Mouse (Mus musculus): ENCODE data around the gene Cacnb4. TPM values are rescaled to one million over a fixed set of nuclear protein-coding genes. Genes with fewer than 3 reads are reported as not detected.

Cacnb4 gene
- polyA plus RNA-seq, 1 experiment: 0.01 TPM

DNA sequence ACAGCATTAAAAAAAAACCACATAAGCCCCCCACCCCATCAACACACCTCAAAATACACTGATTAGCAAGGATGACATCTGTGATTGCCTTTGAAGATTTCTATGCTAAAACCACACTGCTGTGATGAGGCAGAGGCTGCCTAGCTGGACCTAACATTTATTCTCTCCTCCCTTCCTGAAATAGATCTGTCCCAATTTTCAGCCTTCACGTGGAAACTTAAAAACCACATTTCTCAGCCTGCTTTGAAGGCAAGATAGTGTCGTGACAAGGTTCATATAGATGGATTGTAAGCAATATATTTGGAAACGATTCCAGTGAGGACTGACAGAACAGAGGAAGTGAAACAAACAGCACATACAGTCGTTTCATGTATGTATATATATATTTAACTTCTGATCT lies 22.1 kb downstream of the Cacnb4 start:
- DNase-seq (ENCODE audit: low read depth, low spot score): no peak
- 55% methylated on average over 4 of the region's 4 CpGs for WGBS

DNA sequence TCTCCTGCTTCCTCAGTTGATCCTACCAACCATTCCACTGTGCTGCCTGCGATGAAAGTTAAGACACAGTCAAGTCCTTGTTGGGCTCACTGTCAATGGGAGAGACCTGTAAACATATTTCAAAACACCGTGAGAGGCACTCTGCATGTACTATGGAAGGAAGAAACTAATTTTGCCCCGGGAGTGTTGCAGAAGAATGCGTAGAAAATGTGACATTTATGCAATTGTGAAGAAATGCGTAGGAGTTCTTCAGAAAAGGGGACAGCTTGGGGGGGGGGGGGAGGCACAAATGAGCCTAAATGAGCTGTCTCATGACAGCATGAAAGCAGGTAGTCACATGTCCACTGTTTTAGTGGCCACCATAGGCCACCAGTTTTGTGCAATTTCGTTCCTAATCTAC lies 25.1 kb downstream of the Cacnb4 start:
- 91% methylated on average over 6 of the region's 6 CpGs for WGBS
- no peak for DNase-seq (ENCODE audit: low read depth, low spot score)

DNA sequence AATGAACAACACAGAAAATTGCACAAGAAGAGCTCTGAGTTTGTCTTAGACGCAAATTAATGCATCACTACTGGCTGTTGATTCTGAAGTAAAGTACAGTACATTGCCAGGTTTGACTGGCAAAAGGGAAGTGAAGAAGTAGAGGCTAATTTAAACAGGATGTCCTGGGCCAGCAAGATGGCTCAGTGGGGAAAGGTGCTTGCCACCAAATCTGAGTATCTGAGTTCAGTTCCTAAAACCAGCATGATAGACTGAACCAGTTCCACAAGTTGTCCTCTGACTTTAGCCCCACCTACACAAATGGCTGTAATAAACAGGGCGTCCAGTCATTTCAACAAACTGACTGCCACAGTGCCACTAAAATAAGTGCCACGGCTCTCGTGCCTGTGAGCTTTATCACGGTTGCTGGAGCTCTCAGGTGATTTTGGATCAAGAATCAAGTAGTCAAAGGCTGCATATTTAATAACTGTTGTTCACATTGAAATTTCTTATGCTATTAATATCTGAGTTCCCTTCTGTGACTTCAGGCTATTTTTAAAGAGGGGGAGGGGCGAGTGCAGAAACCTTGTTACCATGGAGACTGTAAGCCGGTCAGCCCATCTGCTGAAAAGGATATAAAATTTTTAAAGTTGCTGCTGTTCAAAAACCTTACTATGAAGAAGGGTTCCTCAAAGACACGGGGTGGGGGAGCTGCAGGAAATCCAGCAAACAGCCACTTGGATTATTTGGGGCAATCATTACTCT lies 29.2 kb downstream of the Cacnb4 start:
- no peak for DNase-seq (ENCODE audit: low read depth, low spot score)
- WGBS: 34% methylated on average over 8 of the region's 8 CpGs

DNA sequence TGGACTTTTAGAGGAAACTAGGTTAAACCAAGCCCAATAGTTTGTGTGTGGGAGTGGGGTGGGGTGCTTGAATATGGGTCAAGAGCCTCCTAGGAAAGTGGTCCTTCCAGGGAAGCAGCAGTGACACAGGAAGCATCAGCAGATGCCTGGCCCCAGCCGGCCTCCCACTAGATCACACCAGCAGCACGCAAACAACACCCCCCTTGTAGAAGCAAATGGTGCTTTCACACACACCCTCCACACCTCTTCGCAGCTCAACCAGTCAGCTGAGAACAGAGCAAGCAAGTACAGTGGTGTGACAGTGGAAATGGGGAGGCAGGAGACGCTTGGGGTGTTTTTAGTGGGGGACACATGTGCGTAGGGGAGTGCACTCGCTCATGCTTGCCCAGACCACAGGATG lies 33.0 kb downstream of the Cacnb4 start:
- WGBS: 81% methylated on average over 6 of the region's 6 CpGs
- no peak for DNase-seq (ENCODE audit: low read depth, low spot score)

DNA sequence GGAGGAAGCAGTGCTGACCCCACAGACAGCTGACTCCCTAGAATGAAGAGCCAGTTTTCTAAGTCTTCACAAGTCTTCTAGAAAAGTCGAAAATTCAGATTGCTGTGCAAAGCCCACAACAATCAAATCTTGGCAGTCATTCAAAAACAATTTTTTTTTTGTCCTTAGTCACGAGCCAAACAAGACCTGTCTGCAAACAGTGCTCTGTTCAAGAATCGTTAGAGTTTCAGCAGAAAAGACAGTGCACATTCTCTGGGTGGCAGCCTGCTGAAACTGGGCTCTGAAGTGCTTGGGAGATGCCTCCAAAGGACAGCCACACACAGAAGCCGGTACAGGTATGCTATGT lies 37.1 kb downstream of the Cacnb4 start:
- 25% methylated on average over 4 of the region's 4 CpGs for WGBS
- DNase-seq (ENCODE audit: low read depth, low spot score): no peak

DNA sequence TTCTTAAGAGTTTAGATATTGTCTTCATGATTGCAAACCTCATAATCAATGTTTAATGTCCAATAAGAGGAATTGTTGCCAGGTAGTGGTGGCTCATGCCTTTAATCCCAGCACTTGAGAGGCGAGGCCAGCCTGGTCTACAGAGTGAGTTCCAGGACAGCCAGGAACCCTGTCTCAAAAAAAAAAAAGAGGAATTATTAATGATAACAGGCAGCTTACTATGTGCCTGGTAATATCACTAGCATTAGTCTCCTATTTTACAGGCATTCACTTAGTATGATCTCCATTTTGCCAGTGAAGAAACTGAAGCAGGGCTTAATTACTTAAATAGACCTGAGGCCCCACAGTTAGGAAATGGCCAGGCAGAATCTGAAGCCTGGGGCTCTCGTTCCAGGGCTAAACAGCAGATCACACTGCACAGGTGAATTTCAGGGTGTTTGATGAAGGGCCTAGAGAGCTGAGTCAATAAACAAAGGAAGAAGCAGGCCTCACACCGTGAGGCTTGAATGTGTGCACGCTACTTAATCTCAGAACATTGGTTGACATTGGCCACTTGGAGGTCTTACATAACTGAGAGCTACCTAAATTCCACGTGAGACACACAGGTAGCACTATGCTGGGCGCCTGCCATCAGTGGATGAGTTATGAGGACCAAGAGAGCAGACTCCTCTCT lies 37.6 kb downstream of the Cacnb4 start:
- DNase-seq (ENCODE audit: low read depth, low spot score): no peak
- 59% methylated on average over 6 of the region's 6 CpGs for WGBS

DNA sequence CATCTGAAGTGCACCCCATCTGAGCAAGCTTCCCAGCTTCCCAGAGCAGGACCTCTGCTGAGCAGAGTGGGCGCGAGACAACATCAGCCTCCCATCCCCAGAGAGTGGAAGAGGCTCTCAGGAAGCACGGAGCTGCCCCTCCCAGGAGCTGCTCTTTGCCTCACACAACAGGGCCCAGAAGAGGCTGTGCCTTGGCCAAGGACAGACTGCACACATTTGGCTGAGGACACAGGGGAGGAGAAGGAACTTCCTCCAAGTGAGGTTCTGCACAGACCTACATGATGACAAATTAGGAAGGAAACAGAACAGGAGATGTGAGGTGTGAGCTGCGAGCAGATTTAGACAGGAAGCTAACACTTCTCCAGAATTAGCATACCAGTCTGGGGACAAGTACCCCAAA lies 38.4 kb downstream of the Cacnb4 start:
- WGBS: 44% methylated on average over 4 of the region's 4 CpGs
- no peak for DNase-seq (ENCODE audit: low read depth, low spot score)

DNA sequence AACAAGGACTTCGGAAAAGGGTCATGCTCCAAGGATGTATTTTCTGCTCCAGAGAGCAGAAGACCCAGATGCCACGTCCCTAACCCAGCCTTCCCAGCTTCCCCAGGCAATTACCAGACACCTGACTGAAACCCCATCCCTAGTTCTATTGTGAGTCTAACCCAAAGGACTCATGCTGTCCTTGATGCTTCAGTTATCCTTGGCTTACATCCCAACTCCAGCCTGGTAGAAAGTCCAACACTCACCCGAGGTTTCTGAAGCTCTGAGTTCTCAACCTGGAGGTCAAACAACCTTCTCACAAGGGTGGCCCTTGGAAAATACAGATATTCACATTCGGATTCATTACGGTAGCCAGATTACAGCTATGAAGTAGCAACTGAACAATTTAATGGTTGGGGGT lies 40.6 kb downstream of the Cacnb4 start:
- no peak for DNase-seq (ENCODE audit: low read depth, low spot score)
- 74% methylated on average over 5 of the region's 5 CpGs for whole genome bisulfite sequencing

DNA sequence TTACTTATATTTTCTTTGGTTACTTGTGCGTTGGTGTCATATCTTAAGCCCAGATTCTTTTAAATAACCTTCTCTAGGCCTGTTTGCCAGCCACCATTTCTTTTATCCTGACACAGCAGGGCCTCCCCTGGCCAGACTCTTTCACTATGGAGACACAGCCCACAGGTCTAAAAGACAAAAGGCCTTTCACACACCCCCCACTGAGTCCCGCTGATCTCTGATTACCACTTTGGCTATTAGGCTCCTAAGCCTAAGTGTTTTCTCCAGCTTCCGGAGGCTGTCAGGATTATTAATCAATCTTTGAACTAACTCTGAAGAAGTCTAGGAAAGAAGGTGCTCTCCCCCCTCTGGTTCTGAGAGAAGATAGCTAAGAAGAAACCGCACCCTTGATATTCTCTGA lies 41.3 kb downstream of the Cacnb4 start:
- DNase-seq (ENCODE audit: low read depth, low spot score): no peak
- WGBS: 72% methylated on average over 4 of the region's 4 CpGs

DNA sequence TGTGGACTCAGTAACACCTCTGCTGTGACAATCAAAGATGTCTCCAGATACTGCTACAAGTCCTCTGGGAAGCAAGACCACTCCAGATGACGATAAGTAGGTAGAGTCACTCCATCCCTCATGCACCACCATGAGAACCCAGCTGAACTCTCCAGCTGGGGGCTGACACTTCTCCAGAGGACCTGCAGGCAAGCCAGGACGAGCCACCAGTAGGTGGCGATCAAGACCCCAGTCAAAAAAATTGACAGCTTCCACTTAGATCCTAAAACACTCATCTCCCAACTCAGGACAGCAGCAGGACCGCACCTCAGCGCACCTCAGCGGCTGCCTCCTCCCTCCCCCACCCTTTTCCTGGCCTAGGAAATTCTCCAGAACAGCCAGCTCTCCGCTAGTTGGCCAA lies 43.8 kb downstream of the Cacnb4 start:
- DNase-seq (ENCODE audit: low read depth, low spot score): no peak
- WGBS: 8% methylated on average over 7 of the region's 7 CpGs

DNA sequence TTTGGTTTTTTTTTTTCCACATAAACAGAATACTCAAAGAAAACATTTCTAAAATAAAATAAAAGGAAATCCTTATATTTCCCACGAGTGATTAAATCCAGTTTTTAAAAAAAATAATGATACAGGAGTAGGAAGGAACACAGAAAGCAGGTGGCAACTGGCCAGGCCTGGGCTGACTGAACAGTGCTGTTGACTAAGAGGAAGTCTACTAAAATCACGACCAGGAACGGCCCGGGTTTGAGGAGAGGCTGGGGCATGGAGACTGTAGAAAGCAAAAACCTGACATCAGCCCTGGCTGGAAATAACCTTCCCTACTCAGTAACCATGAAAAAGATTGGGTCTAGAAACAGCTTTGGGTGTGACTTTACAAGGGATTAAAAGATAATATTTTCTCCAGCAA lies 48.4 kb downstream of the Cacnb4 start:
- WGBS: 51% methylated on average over 4 of the region's 4 CpGs
- no peak for DNase-seq (ENCODE audit: low read depth, low spot score)

DNA sequence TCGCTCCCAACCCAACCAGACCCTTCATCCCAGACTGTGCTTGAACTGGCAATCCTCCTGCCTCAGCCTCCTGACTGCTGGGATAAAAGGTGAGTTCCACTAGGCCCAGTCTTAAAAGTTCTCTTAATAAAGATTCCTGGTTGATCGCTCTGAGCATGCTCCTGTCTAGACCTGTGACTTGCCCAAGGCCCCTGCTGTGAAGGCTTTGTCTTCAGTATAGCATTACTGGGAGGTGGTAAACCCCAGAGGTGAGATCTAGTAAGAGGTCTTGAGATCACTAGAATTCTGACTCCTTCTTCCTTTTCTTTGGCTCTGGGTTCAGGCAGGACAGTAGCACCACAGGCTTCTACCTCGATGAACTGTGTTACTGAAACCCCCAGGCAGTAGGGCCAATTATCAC lies 50.4 kb downstream of the Cacnb4 start:
- DNase-seq (ENCODE audit: low read depth, low spot score): no peak
- 89% methylated on average over 3 of the region's 3 CpGs for WGBS

DNA sequence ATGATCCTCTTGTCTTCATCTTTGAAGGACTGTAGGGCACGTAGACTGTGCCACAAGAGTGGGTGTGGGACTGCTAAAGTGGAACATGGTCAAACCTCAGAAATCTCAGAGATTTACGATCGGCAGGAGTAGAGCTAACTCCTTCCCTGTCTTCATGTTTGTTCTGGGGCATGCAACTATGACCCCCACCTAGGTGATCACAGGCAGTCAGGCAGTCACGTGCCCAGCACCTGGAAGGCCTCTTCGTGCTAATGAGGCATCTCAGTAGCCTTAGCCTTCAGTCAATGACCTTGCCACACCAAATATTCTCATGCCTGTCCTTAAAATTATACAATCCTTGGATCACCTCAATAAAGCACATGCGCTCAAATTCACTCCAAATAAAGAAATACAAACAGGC lies 50.9 kb downstream of the Cacnb4 start:
- WGBS: 39% methylated on average over 6 of the region's 6 CpGs
- no peak for DNase-seq (ENCODE audit: low read depth, low spot score)

DNA sequence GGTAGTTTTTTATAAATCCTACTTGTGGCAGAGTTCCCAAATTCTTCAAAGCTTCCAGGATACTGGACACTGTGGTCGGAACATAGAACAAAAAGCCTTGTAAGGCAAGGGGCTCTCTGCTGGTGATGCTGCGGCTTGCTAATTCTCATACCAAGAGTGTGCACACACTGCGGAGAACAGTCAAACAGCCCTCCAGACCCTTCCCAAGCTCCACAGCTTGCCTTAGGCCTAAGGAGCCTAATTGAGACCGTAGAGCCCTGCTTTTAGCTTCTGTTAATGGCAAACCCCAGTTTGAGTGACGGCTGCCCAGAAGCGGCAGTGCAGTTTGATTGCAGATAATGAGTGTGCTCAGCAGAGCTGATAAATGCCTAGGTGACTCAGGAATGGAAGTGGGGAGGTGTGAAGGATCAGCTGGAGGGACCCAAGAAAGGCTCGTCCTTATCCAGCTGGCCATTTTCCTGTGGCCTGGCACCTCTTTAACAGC lies 52.7 kb downstream of the Cacnb4 start:
- no peak for DNase-seq (ENCODE audit: low read depth, low spot score)
- 59% methylated on average over 7 of the region's 7 CpGs for WGBS

DNA sequence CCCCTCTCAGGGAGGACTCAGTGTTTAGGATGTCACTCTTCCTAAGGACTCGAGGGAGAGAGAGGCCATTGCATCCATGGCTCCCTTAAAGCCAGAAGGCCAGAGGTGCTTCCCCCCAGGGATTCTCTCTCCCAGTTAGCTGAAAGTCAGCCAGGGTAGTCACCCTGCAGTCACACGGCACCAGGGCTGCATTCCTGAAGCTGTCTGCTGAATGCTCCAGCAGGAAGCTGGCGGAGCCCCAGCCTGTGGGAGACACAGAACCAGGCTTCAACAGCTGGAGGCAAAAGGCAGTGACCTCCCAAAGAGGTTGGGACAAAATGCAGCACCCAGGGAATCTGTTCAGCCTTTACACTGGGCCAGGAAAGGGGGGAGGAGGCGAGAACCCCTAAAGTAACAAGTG lies 53.2 kb downstream of the Cacnb4 start:
- WGBS: 55% methylated on average over 4 of the region's 4 CpGs
- no peak for DNase-seq (ENCODE audit: low read depth, low spot score)

DNA sequence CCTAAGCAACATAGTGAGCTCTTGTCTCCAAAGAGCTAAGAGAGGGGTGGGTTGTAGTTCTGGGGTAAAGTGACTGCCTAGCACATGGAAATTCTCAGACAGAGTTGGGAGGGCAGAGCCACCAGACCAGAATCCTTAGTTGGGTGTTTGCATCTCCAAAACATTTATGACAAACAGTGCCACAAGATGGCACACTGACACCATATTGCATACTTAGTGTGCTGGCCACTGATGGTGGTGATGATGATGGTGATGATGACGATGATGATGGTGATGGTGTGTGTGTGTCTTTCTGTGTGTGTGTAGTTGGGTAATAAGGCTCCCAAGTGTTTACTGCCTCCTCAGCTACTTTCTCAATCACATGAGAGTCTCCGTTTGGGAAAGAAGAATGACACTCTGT lies 54.0 kb downstream of the Cacnb4 start:
- WGBS: 65% methylated on average over 2 of the region's 2 CpGs
- DNase-seq (ENCODE audit: low read depth, low spot score): no peak

DNA sequence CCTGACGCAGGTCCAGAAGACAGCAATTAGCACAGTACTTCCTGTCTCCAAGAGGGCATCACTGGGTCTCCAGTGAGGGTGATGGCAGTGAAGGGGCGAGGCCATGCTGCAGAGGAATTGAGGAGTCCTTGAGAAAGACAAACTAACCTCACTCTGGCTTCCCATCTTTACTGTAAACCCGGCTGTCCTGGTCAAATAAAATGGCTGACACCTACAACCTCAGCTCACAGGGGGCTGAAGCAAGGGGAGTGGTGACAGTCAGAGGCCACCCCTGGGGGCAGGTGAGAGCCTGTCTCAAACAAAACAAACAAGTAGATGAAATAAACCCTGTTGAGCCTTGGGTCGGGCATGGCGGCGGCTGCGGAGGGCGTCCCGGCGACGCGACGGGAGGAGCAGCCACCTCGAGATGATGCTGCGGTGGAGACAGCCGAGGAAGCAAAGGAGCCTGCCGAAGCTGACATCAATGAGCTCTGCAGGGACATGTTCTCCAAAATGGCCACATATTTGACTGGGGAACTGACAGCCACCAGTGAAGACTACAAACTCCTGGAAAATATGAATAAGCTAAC lies 57.1 kb downstream of the Cacnb4 start:
- DNase-seq (ENCODE audit: low read depth, low spot score): no peak
- WGBS: 25% methylated on average over 17 of the region's 17 CpGs

DNA sequence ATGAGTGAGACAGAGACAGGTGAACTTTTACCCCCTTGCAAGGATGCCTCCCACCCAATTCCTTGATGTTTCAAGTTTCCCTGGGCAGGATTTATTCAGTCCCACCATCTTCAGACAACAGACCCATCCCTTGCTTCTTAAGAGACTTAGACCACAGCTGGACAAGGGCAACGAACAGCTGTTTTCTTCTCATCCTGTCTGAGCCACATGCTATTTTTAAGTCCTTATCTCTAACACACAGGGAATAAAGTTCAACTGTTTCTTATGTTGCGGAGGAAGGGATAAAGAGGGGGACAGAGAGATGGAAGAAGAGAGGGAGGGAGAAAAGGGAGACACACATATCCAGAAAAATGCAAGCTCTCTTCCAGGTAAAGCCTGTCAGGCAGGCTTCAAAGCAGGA lies 57.8 kb downstream of the Cacnb4 start:
- 35% methylated on average over 2 of the region's 2 CpGs for WGBS
- DNase-seq (ENCODE audit: low read depth, low spot score): no peak

DNA sequence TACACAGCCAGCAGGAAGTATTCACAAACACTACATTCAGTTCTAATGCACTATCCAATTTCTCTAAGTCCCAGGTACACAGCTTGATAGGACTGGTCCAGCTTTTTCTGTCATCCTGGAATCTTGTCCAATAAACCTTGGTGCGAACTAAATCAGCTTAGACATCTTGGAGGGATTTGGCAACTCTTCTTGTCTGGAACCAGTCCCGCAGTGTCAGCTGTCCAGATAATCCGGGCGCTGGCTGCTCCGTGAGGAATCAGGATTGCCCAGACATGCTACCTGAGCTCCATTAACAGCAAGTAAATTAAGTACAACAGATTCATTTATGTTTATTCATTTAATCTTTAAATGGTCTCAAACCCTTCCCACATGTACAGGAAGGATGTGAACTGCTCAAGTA lies 61.2 kb downstream of the Cacnb4 start:
- DNase-seq (ENCODE audit: low read depth, low spot score): no peak
- WGBS: 63% methylated on average over 5 of the region's 5 CpGs

DNA sequence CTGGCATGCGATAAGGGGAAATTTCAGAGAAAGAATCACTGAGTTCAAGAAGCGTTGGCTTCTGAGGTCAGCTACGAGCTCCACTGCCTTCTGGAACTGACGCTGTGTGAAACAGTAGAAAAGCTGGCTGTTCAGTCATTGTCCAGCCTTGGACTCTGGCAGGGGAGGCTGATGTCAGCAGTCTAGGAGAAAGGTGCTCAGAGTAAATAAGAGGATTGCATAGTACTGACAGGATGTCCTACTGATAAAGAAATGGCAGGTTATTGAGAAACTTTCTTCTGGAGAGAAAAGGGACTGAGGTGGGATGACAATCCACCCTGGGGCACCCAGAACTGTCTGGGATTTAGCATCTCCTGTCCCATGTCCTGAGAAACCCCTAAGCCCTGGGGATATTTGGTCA lies 62.7 kb downstream of the Cacnb4 start:
- WGBS: 80% methylated on average over 4 of the region's 4 CpGs
- no peak for DNase-seq (ENCODE audit: low read depth, low spot score)

DNA sequence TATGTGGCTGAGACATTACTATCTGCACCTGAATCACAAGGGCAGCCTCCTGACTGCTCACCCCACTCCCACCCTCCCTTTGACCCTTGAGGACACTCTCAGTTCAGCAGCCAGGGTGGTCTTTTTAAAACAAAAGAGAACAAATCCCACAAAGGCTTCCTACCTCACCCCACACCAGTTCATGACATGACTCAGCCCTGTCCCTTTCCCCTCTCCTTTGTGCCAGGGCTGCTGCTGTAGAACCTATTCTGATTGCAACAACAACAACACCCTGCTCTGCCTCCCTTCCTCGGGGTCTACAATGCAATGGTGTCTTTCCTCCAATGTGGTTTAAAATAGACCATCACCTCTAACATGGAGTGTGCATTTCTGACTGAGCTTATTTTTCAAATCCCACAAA lies 67.1 kb downstream of the Cacnb4 start:
- WGBS: 60% methylated on average over 1 of the region's 1 CpGs
- DNase-seq (ENCODE audit: low read depth, low spot score): no peak

Measured in large intestine, adult 2 months (tissue).